Mouse (Mus musculus) small intestine, adult 2 months (tissue): ENCODE measurements around the gene Aldh1a2.

Experiments used
- CTCF ChIP-seq: fragments of 200-500 bp; IDR thresholded peaks from 2 replicates; pipeline ENCODE4 v1.5.1; 2012; ENCODE audit warnings: low read depth, mild to moderate bottlenecking, control low read depth, inconsistent platforms, low read length, moderate library complexity, mixed read lengths; ENCODE audit not compliant: insufficient replicate concordance, insufficient read length; ENCODE audit errors: extremely low read depth
- POLR2A ChIP-seq: fragments of 200-500 bp; IDR thresholded peaks from 2 replicates; pipeline ENCODE4 v1.6.1; 2012; ENCODE audit warnings: low read depth, mild to moderate bottlenecking, control low read depth, inconsistent platforms, low read length, moderate library complexity

DNA sequence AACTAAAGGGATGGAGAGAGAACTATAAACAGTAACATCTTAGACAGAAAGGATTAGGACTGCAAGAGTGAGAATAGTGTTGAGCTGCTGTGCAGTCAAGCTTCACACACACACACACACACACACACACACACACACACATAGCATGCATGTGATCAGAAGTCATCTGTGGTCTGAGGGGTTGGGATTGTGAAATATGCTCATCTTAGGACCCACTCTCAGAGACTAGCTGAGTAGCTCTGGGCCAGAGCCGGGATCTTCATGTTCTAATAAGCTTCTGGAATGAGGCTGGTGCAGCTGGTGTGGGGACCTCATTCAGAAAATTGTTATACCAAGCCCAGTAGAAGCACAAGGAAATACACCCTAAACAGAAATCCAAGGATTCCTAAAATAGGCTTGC is 75.1 kb downstream of the Aldh1a2 start:
- no peak for TF ChIP-seq CTCF
- TF ChIP-seq POLR2A = no peak
